Mouse (Mus musculus) hindbrain, embryonic 12.5 days (tissue): ENCODE results near the gene B4galnt2. TPM values are rescaled to one million over a fixed set of nuclear protein-coding genes. Genes with fewer than 3 reads are reported as not detected.

Experiments
- ATAC-seq: fragments of 200-750 bp; cut with Nextera tagmentation; 2 replicates; pipeline ENCODE4 v1.8.0; 2017; ENCODE audit warnings: moderate TSS enrichment; ENCODE audit not compliant: low FRiP score
- H3K27ac ChIP-seq: fragments of 300-500 bp; sonication (generic); 2 replicates; pipeline ENCODE4 v1.5.1; 2016; ENCODE audit warnings: mild to moderate bottlenecking
- H3K27me3 ChIP-seq: fragments of 300-500 bp; sonication (generic); 2 replicates; pipeline ENCODE4 v1.6.1; 2016; ENCODE audit warnings: mild to moderate bottlenecking
- H3K36me3 ChIP-seq: fragments of 300-500 bp; sonication (generic); 2 replicates; pipeline ENCODE4 v1.6.1; 2016; ENCODE audit warnings: mild to moderate bottlenecking
- H3K4me1 ChIP-seq: fragments of 300-500 bp; sonication (generic); 2 replicates; pipeline ENCODE4 v1.6.1; 2016
- H3K4me2 ChIP-seq: fragments of 300-500 bp; sonication (generic); replicated peaks from 2 replicates; pipeline ENCODE4 v1.6.1; 2016; ENCODE audit warnings: mild to moderate bottlenecking
- H3K4me3 ChIP-seq: fragments of 300-500 bp; sonication (generic); 2 replicates; pipeline ENCODE4 v1.5.1; 2016; ENCODE audit warnings: mild to moderate bottlenecking
- H3K9ac ChIP-seq: fragments of 300-500 bp; sonication (generic); 2 replicates; pipeline ENCODE4 v1.6.1; 2016; ENCODE audit warnings: mild to moderate bottlenecking, moderate library complexity
- H3K9me3 ChIP-seq: fragments of 300-500 bp; sonication (generic); replicated peaks from 2 replicates; pipeline ENCODE4 v1.6.1; 2016; ENCODE audit warnings: mild to moderate bottlenecking
- WGBS: fragments of 180-500 bp; shearing (Covaris S2); methylation state at CpG from one replicate; pipeline ENCODE4 v1.1.7; 2016; 5-methylcytosine and 5-hydroxymethylcytosine counted together
- polyA plus RNA-seq: library from polyadenylated mRNA; unstranded; fragments of >200 nt; fragmentation: Nextera tagmentation; extraction: Ambion mirVana; gene quantifications from 2 replicates; pipeline ENCODE4 v1.2.1, GENCODE M21; 2016

Gene B4galnt2
- polyA plus RNA-seq, 1 experiment from 2014 or later = not detected

DNA sequence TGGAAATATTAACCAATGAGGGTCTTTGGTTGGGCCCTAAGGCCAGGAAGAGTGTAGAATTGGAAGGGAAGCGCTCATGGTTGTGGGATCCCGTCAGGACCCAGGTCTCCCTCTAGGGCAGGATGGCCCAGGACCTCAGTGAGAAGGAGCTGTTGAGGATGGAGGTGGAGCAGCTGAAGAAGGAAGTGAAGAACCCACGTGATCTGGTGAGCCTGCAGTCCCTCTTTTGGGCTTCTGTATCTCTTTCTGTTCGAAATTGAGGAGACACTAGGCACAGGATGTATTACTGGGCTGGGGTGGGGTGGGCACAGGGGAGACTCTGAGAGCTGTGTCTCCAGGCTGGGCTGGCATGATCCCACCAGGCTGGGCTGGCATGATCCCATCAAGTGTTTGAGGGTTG lies 69.8 kb downstream of the B4galnt2 start:
- Histone ChIP-seq H3K4me3 (no peak overlapping the region), H3K9me3 (no peaks in the 10 kb centered on the region), H3K4me1 (peaks cover 6% of the 10 kb centered on the region), H3K27me3 (peaks cover 32% of the 10 kb centered on the region), H3K36me3 (no peaks in the 10 kb centered on the region), H3K9ac (no peak overlapping the region), H3K27ac (no peak overlapping the region), H3K4me2 (no peak overlapping the region)
- WGBS = 76% methylated on average over 4 of the region's 4 CpGs
- ATAC-seq = no peak

DNA sequence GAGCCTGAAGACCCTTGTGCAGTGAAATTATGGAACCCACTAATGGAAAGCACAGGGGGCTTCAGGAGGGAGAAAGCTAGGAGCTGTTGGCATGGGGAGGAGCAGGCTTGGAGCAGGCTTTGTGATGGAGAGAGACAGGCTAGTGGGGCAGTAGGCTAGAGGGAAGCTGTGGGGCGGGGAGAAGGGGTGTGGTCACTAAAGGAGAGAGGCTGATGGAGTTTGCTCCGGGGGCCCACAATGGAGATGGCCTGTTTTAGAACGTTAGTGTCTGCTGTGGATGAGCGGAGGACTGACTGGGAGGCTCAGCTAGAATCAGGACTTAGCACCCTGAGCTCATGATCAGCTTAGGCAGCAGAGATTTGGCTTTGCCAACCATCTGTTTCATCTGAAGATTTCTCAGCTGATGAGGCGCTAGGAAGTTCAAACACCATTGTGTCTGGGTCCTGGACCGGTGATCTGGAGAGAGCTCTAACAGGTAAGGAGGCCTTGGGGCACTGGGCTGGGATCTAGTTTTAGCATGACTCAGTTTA lies 71.2 kb downstream of the B4galnt2 start:
- Histone ChIP-seq H3K36me3 (no peaks in the 10 kb centered on the region), H3K27me3 (peaks cover 30% of the 10 kb centered on the region), H3K9ac (no peak overlapping the region), H3K4me2 (no peak overlapping the region), H3K4me1 (peaks cover 6% of the 10 kb centered on the region), H3K27ac (no peak overlapping the region), H3K4me3 (no peak overlapping the region), H3K9me3 (no peaks in the 10 kb centered on the region)
- no peak for ATAC-seq
- 59% methylated on average over 6 of the region's 6 CpGs for WGBS

DNA sequence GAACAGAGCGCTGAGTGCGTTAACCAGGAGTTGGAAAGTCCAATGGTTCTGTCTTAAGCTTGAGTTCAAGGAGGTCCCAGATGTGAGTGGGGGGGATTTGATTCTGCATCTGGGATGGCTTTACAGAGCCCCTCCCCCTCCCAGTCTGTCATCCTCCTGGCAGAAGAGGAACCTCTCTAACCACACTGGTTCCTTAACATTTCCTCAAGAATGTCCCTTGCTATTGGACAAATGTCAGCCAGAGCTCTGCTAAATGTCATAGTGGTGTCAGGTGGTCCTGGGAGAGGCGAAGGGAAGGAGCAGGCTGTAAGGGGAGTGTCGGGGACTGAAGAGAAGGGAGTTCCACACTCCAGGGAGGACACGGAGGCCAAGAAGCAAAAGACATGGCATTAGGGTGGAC lies 71.7 kb downstream of the B4galnt2 start:
- Histone ChIP-seq H3K36me3 (no peaks in the 10 kb centered on the region), H3K4me3 (no peak overlapping the region), H3K9ac (no peak overlapping the region), H3K27me3 (peaks cover 30% of the 10 kb centered on the region), H3K9me3 (no peaks in the 10 kb centered on the region), H3K4me2 (no peak overlapping the region), H3K4me1 (peaks cover 6% of the 10 kb centered on the region), H3K27ac (no peak overlapping the region)
- ATAC-seq = no peak
- 70% methylated on average over 5 of the region's 5 CpGs for WGBS

DNA sequence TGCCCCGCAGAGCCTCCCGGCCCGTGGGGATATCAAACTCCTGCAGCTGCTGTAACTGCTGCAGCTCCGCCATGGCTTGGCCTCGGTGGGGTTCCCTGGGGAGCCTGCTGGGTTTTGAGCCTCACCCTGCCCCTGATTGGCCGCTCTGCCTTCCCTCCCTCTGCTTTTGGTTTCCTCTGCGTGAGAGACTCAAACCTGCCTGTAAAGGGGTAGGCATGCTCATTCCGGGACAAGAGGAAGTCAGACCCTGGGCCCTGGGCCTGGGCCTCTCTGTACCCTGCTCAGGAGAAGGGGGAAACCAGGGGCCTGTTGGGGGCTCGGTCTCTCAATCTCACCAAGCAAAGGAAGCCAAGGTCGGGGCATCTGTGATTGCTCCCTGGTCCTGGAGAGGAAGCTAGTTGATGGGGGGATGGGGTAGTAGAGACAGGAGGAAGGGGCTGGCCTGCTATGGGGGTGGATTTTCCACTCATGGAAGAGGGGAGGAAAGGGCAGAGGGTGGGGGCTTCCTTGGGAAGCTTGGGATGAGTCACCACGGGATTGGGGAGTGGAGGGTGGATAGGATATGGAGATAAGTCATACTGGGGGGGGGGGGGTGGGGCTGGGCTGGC lies 72.5 kb downstream of the B4galnt2 start, which contains the start of gene Abi3:
Gene Abi3, minus strand, starts transcription at position 403 of the 608 bp plus-strand sequence.
- 0 out of 2 replicates have a peak within 1 kb of the TSS, but pooled peaks have one; percentile 3 for H3K4me3 ChIP-seq
- WGBS = 12% methylated on average over 11 of the region's 11 CpGs
- H3K36me3 ChIP-seq = no peaks in the 10 kb centered on the region

DNA sequence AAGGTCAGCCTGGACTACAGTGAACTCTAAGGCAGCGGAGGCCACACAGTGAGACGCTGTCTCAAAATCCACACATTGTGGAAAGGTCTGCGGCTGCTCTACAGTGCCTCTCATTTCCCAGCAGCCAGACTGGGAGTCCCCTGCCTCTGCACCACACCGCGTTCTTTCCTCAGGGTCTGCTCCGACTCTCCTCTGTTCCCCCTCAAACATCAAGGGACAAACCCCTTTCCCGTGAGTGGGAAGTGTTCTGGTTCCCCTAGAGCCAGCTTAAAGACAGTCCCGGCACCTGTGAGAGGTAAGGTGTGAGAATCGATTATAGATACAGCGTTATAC lies 73.2 kb downstream of the B4galnt2 start:
- Histone ChIP-seq H3K27ac (no peak overlapping the region), H3K36me3 (no peaks in the 10 kb centered on the region), H3K4me2 (no peak overlapping the region), H3K4me1 (peaks cover 12% of the 10 kb centered on the region), H3K9ac (no peak overlapping the region), H3K4me3 (no peak overlapping the region), H3K9me3 (no peaks in the 10 kb centered on the region), H3K27me3 (peaks cover 35% of the 10 kb centered on the region)
- 68% methylated on average over 10 of the region's 10 CpGs for WGBS
- ATAC-seq = no peak

More for the DNA sequence above, 72.5 kb downstream of the B4galnt2 start, which contains the start of gene Abi3:
- no peaks in the 10 kb centered on the region for H3K9me3 ChIP-seq
- H3K9ac ChIP-seq = no peak within 1 kb of the TSS; the same call in 1 of the 2 replicates
- H3K27ac ChIP-seq = no peak within 1 kb of the TSS
- peaks cover 32% of the 10 kb centered on the region for H3K27me3 ChIP-seq
- H3K4me2 ChIP-seq = peak within 1 kb of the TSS; percentile 27
- H3K4me1 ChIP-seq = peaks cover 9% of the 10 kb centered on the region
- ATAC-seq = no peak

DNA sequence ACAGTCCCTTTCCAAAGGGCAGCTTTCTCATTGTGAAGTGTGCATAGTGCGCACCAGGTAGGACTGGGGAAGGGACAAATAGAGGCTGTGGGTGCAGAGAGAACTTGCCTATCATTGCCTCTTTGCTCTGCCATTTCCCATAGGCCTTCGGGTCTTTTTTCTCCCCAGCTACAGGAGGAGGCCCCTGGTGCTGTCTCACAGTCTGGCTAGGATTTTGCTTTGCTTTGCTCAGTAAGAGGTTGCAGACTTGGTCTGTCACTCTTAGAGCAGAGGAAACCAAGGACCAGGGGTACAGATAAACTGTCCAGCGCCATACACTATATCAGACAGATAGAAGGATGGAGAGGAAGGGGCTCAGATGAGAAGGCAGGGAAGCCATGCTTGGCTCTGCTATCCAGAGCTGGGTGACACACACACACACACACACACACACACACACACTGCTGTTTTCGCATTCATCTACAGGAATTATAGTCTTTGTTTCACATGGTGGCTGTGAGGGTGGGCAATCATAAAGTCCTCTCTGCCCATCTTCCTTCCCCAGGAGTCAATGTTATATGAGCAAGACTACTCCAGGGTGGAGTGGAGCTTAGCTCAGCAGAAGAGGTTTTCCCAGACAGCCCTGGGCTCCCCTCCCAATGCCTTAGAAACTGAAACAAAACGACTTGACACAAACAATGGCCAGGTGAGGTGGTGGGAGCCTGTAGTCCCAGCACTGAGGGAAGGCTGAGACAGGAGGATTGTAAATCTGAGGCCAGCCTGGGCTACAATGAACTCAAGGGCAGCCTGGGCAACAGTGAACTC lies 73.8 kb downstream of the B4galnt2 start:
- Histone ChIP-seq H3K36me3 (no peaks in the 10 kb centered on the region), H3K4me3 (no peak overlapping the region), H3K4me2 (no peak overlapping the region), H3K4me1 (peaks cover 12% of the 10 kb centered on the region), H3K9me3 (no peaks in the 10 kb centered on the region), H3K27ac (no peak overlapping the region), H3K27me3 (peaks cover 41% of the 10 kb centered on the region), H3K9ac (no peak overlapping the region)
- 79% methylated on average over 5 of the region's 5 CpGs for WGBS
- ATAC-seq = no peak

DNA sequence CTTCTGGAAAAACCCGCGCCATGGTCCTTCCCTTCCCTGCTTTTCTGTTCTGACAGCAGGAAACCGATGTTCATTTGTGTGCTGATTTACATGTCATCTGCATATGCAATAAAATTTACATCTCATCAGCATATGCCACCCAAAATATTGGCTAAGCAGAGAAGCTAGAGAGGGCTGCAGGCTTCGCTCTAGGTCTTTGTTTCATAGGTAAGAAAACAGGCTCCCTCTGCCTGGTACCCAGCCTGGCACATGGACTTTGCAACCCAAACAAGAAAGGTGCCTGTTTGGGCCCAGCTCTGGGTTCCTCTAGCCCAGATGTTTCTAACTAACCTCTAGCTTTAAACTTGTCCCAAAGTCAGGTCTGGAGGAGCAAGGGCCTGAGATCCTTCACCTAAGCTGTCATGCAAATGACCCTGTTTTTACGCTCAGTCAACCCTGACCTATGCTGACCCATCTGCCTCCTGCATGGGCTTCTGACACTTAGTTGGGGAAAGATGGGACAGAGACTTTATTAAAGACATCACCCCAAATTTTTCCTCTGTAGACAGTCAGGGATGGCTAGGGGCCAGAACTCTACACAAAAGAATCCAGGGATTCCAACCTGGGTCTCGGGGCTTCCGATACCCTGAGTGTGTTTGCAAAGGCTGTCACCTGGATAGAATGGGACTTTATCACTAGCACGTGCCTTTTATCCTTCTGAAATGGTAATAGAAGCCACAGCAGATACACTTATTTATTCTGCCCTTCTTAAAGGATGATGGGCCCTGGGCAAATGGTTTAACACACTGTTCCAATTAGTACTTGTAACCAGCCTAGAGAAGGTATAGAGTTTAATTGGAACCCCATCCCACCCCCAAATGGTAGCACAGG lies 75.5 kb downstream of the B4galnt2 start:
- Histone ChIP-seq H3K27ac (no peak overlapping the region), H3K4me3 (no peak overlapping the region), H3K27me3 (peaks cover 57% of the 10 kb centered on the region), H3K4me2 (no peak overlapping the region), H3K36me3 (no peaks in the 10 kb centered on the region), H3K9me3 (no peaks in the 10 kb centered on the region), H3K9ac (no peak overlapping the region), H3K4me1 (peaks cover 20% of the 10 kb centered on the region)
- ATAC-seq = no peak
- 71% methylated on average over 8 of the region's 8 CpGs for WGBS

DNA sequence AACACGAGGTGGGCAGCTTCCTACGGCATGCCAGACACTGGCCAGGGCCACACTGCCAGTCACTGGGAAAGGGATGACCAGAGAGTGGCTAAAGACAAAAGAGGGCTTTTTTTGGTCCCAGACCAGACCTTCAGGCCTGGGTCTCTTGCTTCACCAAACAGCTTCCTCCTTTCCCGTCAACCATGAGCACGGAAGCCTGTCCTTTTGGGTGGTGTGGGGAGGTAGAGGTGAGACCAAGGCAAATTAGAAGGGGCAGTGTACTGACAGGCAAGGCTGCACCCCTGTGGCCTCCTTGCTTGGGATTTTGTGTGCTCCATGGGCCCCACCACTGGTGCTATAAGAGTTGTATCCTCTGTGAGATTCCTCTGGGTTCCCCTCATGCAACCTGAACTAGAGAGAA lies 76.1 kb downstream of the B4galnt2 start:
- H3K4me3 ChIP-seq = no peak overlapping the region
- no peak overlapping the region for H3K9ac ChIP-seq
- WGBS = 84% methylated on average over 4 of the region's 4 CpGs
- no peaks in the 10 kb centered on the region for H3K36me3 ChIP-seq
- no peak overlapping the region for H3K4me2 ChIP-seq
- no peak for ATAC-seq
- peaks cover 26% of the 10 kb centered on the region for H3K4me1 ChIP-seq
- no peak overlapping the region for H3K27ac ChIP-seq
- H3K27me3 ChIP-seq = peaks cover 64% of the 10 kb centered on the region
- H3K9me3 ChIP-seq = no peaks in the 10 kb centered on the region

DNA sequence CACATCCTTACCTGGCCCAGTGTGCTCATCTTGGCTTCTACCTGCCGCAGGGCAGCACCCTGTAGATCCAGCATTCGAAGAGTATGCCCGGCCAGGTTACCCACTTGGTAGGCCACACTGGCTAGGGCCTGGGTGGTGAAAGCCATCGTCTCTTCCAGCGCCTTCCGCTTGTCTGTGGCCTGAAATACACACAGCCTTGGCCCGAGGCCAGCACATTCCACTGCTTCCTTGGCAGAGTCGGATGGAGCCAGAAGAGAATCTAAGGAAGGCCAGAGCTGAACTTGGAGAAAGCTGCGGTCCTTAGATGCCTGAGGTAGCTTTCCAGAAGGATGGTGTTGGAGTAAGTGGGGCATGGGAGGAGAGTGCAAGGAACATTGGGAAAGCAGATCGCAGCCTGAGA lies 77.6 kb downstream of the B4galnt2 start, which contains the start of gene Gngt2:
Gene Gngt2, plus strand, starts transcription at position 158 of the 400 bp plus-strand sequence.
- Histone ChIP-seq H3K9ac (no peak within 1 kb of the TSS), H3K9me3 (no peaks in the 10 kb centered on the region), H3K27ac (no peak within 1 kb of the TSS), H3K4me2 (no peak within 1 kb of the TSS), H3K36me3 (no peaks in the 10 kb centered on the region), H3K27me3 (peaks cover 70% of the 10 kb centered on the region), H3K4me1 (peaks cover 30% of the 10 kb centered on the region), H3K4me3 (no peak within 1 kb of the TSS)
- ATAC-seq = no peak
- 72% methylated on average over 10 of the region's 10 CpGs for WGBS

DNA sequence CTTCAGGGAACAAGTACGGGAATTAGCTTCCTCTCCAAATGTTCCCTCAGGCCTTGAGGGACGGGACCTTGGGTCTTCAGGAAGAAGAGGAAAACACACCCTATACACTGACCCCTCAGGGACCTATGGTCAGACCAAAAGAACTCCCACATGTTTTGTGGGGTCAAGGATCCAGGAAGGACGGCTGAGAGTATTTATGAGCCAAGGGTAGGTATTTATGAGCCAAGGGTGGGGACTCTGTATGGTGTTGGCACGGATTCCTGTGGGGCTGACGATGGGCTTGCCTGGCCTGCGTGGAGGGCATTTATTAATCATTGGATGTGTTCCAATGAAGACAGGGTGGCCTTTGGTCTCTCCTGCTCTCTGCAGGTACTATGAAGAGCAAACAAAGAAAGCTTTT lies 78.3 kb downstream of the B4galnt2 start:
- no peak for ATAC-seq
- Histone ChIP-seq H3K9me3 (no peaks in the 10 kb centered on the region), H3K27ac (no peak overlapping the region), H3K27me3 (peaks cover 70% of the 10 kb centered on the region), H3K9ac (no peak overlapping the region), H3K4me2 (no peak overlapping the region), H3K4me1 (peaks cover 31% of the 10 kb centered on the region), H3K4me3 (no peak overlapping the region), H3K36me3 (no peaks in the 10 kb centered on the region)
- WGBS = 69% methylated on average over 6 of the region's 6 CpGs

DNA sequence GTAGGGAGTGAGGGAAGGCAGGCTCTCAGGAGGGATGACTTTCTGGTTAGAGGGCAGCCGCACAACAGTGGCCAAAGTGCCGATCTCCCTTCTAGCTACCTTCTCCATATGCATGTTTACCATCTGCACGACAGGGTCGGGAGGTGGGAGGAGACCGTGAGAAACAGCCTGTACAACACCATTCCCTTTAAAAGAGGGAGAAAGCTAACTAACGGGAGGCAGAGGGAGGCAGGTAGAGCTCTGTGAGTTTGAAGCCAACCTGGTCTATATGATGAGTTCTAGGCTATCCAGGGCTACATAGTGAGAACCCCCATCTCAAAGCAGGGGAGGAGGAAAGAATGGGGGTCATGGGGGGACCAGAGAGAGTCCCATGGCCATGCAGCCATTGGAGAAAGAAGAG lies 78.9 kb downstream of the B4galnt2 start:
- Histone ChIP-seq H3K36me3 (no peaks in the 10 kb centered on the region), H3K4me3 (no peak overlapping the region), H3K9me3 (no peaks in the 10 kb centered on the region), H3K27ac (no peak overlapping the region), H3K9ac (no peak overlapping the region), H3K4me2 (no peak overlapping the region), H3K27me3 (peaks cover 71% of the 10 kb centered on the region), H3K4me1 (peaks cover 37% of the 10 kb centered on the region)
- no peak for ATAC-seq
- 47% methylated on average over 6 of the region's 6 CpGs for WGBS
